Mouse (Mus musculus) liver, embryonic 16.5 days (tissue): ENCODE measurements at regions not wholly inside any gene's neighbourhood (a gene's known extent, or its start where the extent isn't known, plus 50 kb on each side); places are given as distances from the start of the nearest gene placed in this dataset.

Experiments used
- ATAC-seq: fragments of 200-750 bp; cut with Nextera tagmentation; 2 replicates; pipeline ENCODE4 v1.8.0; 2017; ENCODE audit warnings: low read depth, mild to moderate bottlenecking, moderate number of reproducible peaks, moderate library complexity
- H3K27ac ChIP-seq: fragments of 300-500 bp; sonication (generic); 2 replicates; pipeline ENCODE4 v1.5.1; 2014; ENCODE audit warnings: mild to moderate bottlenecking, low read length
- H3K27me3 ChIP-seq: fragments of 300-500 bp; sonication (generic); 2 replicates; pipeline ENCODE4 v1.6.1; 2014; ENCODE audit warnings: low read depth, low read length, mixed read lengths; ENCODE audit not compliant: control insufficient read depth, insufficient read depth
- H3K36me3 ChIP-seq: fragments of 300-500 bp; sonication (generic); 2 replicates; pipeline ENCODE4 v1.6.1; 2014; ENCODE audit warnings: mild to moderate bottlenecking; ENCODE audit not compliant: control insufficient read depth, insufficient read depth
- H3K4me1 ChIP-seq: fragments of 300-500 bp; sonication (generic); 2 replicates; pipeline ENCODE4 v1.6.1; 2014; ENCODE audit warnings: low read depth, low read length, mixed read lengths; ENCODE audit not compliant: control insufficient read depth
- H3K4me2 ChIP-seq: fragments of 300-500 bp; sonication (generic); 2 replicates; pipeline ENCODE4 v1.6.1; 2014; ENCODE audit warnings: low read depth, low read length, mixed read lengths
- H3K4me3 ChIP-seq: fragments of 300-500 bp; sonication (generic); 2 replicates; pipeline ENCODE4 v1.5.1; 2014; ENCODE audit warnings: low read depth, mild to moderate bottlenecking, low read length
- H3K9ac ChIP-seq: fragments of 300-500 bp; sonication (generic); 2 replicates; pipeline ENCODE4 v1.6.1; 2014; ENCODE audit warnings: low read depth, low read length
- H3K9me3 ChIP-seq: fragments of 300-500 bp; sonication (generic); replicated peaks from 2 replicates; pipeline ENCODE4 v1.6.1; 2016; ENCODE audit warnings: low read length; ENCODE audit not compliant: control insufficient read depth
- WGBS: fragments of 180-500 bp; shearing (Covaris S2); extraction: QIAGEN DNeasy Blood & Tissue Kit; methylation state at CpG from one replicate; pipeline ENCODE4 v1.1.7; 2014; ENCODE audit not compliant: insufficient replicate concordance; 5-methylcytosine and 5-hydroxymethylcytosine counted together

- Histone ChIP-seq H3K4me2 (no peak overlapping the region), H3K9ac (no peak overlapping the region), H3K36me3 (no peaks in the 10 kb centered on the region), H3K27ac (no peak overlapping the region), H3K4me3 (no peak overlapping the region), H3K4me1 (peaks cover 3% of the 10 kb centered on the region), H3K27me3 (peaks cover 60% of the 10 kb centered on the region), H3K9me3 (no peaks in the 10 kb centered on the region)
- ATAC-seq: no peak
- 9% methylated on average over 7 of the region's 7 CpGs for WGBS
Observed at GRCm38 (mm10) chr11:117413133-117413532, 71.0 kb upstream of the Gm11733 start.

GRCm38 (mm10) chr11:117413942-117414705 is 70.0 kb upstream of the Gm11733 start:
- no peak for ATAC-seq
- Histone ChIP-seq H3K9me3 (no peaks in the 10 kb centered on the region), H3K4me3 (no peak overlapping the region), H3K4me2 (no peak overlapping the region), H3K27ac (no peak overlapping the region), H3K4me1 (peaks cover 3% of the 10 kb centered on the region), H3K27me3 (peaks cover 50% of the 10 kb centered on the region), H3K36me3 (no peaks in the 10 kb centered on the region), H3K9ac (no peak overlapping the region)
- 12% methylated on average over 11 of the region's 11 CpGs for WGBS

- no peak overlapping the region for H3K9ac ChIP-seq
- no peaks in the 10 kb centered on the region for H3K36me3 ChIP-seq
- H3K9me3 ChIP-seq: no peaks in the 10 kb centered on the region
- peak overlapping the region; percentile 38 for H3K4me2 ChIP-seq
- ATAC-seq: no peak
- H3K4me1 ChIP-seq: peaks cover 3% of the 10 kb centered on the region
- 1% methylated on average over 21 of the region's 21 CpGs for WGBS
- H3K4me3 ChIP-seq: peak overlapping the region; percentile 25
- no peak overlapping the region for H3K27ac ChIP-seq
- peaks cover 44% of the 10 kb centered on the region for H3K27me3 ChIP-seq
Observed at GRCm38 (mm10) chr11:117414871-117415323, 69.3 kb upstream of the Gm11733 start.

GRCm38 (mm10) chr11:117415466-117415865 is 68.7 kb upstream of the Gm11733 start:
- H3K36me3 ChIP-seq: no peaks in the 10 kb centered on the region
- 4% methylated on average over 14 of the region's 14 CpGs for WGBS
- no peak overlapping the region for H3K9ac ChIP-seq
- no peak overlapping the region for H3K4me3 ChIP-seq
- no peaks in the 10 kb centered on the region for H3K9me3 ChIP-seq
- no peak overlapping the region for H3K4me2 ChIP-seq
- H3K4me1 ChIP-seq: peaks cover 3% of the 10 kb centered on the region
- no peak for ATAC-seq
- no peak overlapping the region for H3K27ac ChIP-seq
- H3K27me3 ChIP-seq: peaks cover 41% of the 10 kb centered on the region

GRCm38 (mm10) chr11:117415955-117416354 is 68.2 kb upstream of the Gm11733 start:
- no peaks in the 10 kb centered on the region for H3K9me3 ChIP-seq
- no peak overlapping the region for H3K9ac ChIP-seq
- H3K27ac ChIP-seq: no peak overlapping the region
- WGBS: 5% methylated on average over 13 of the region's 13 CpGs
- H3K27me3 ChIP-seq: peaks cover 41% of the 10 kb centered on the region
- H3K4me1 ChIP-seq: peaks cover 3% of the 10 kb centered on the region
- H3K4me3 ChIP-seq: no peak overlapping the region
- H3K36me3 ChIP-seq: no peaks in the 10 kb centered on the region
- no peak for ATAC-seq
- no peak overlapping the region for H3K4me2 ChIP-seq

- no peak overlapping the region for H3K4me2 ChIP-seq
- peaks cover 3% of the 10 kb centered on the region for H3K4me1 ChIP-seq
- H3K27ac ChIP-seq: no peak overlapping the region
- no peaks in the 10 kb centered on the region for H3K36me3 ChIP-seq
- 48% methylated on average over 8 of the region's 8 CpGs for WGBS
- H3K9me3 ChIP-seq: no peaks in the 10 kb centered on the region
- no peak for ATAC-seq
- H3K27me3 ChIP-seq: peaks cover 41% of the 10 kb centered on the region
- no peak overlapping the region for H3K4me3 ChIP-seq
- H3K9ac ChIP-seq: no peak overlapping the region
Observed at GRCm38 (mm10) chr11:117416984-117417670, 67.0 kb upstream of the Gm11733 start.

GRCm38 (mm10) chr11:117417959-117418574 is 66.1 kb upstream of the Gm11733 start:
- whole genome bisulfite sequencing: 54% methylated on average over 9 of the region's 9 CpGs
- no peak overlapping the region for H3K4me3 ChIP-seq
- no peaks in the 10 kb centered on the region for H3K36me3 ChIP-seq
- no peak overlapping the region for H3K27ac ChIP-seq
- H3K27me3 ChIP-seq: peaks cover 34% of the 10 kb centered on the region
- no peak for ATAC-seq
- no peak overlapping the region for H3K9ac ChIP-seq
- no peaks in the 10 kb centered on the region for H3K9me3 ChIP-seq
- no peak overlapping the region for H3K4me2 ChIP-seq
- H3K4me1 ChIP-seq: peaks cover 3% of the 10 kb centered on the region

GRCm38 (mm10) chr11:117418939-117419338 is 65.2 kb upstream of the Gm11733 start:
- H3K9me3 ChIP-seq: no peaks in the 10 kb centered on the region

More at GRCm38 (mm10) chr11:117418939-117419338, 65.2 kb upstream of the Gm11733 start:
- 60% methylated on average over 3 of the region's 3 CpGs for WGBS
- Histone ChIP-seq H3K27ac (no peak overlapping the region), H3K27me3 (peaks cover 25% of the 10 kb centered on the region), H3K36me3 (no peaks in the 10 kb centered on the region), H3K4me1 (peaks cover 3% of the 10 kb centered on the region), H3K4me2 (no peak overlapping the region), H3K4me3 (no peak overlapping the region), H3K9ac (no peak overlapping the region)
- ATAC-seq: no peak
